Mouse (Mus musculus) kidney, embryonic 15.5 days (tissue): Measurements from ENCODE around the gene Spry1. TPM values are rescaled to one million over a fixed set of nuclear protein-coding genes. Genes with fewer than 3 reads are reported as not detected.
A peak's percentile ranks its signal among the peaks of the same experiment; 100 is the strongest.

Source experiments
- ATAC-seq: fragments of 200-750 bp; cut with Nextera tagmentation; replicated peaks from 2 replicates; pipeline ENCODE4 v1.8.0; 2017; ENCODE audit warnings: moderate TSS enrichment; ENCODE audit not compliant: low FRiP score
- H3K27ac ChIP-seq: fragments of 300-500 bp; sonication (generic); 2 replicates; pipeline ENCODE4 v1.5.1; 2015; ENCODE audit warnings: mild to moderate bottlenecking, inconsistent platforms
- H3K27me3 ChIP-seq: fragments of 300-500 bp; sonication (generic); 2 replicates; pipeline ENCODE4 v1.6.1; 2015; ENCODE audit warnings: inconsistent platforms
- H3K36me3 ChIP-seq: fragments of 300-500 bp; sonication (generic); 2 replicates; pipeline ENCODE4 v1.6.1; 2015; ENCODE audit warnings: inconsistent platforms
- H3K4me1 ChIP-seq: fragments of 300-500 bp; sonication (generic); 2 replicates; pipeline ENCODE4 v1.6.1; 2015; ENCODE audit warnings: inconsistent platforms
- H3K4me2 ChIP-seq: fragments of 300-500 bp; sonication (generic); 2 replicates; pipeline ENCODE4 v1.6.1; 2015; ENCODE audit warnings: moderate library complexity, mild to moderate bottlenecking, inconsistent platforms
- H3K4me3 ChIP-seq: fragments of 300-500 bp; sonication (generic); replicated peaks from 2 replicates; pipeline ENCODE4 v1.5.1; 2015; ENCODE audit warnings: mild to moderate bottlenecking, inconsistent platforms
- H3K9ac ChIP-seq: fragments of 300-500 bp; sonication (generic); 2 replicates; pipeline ENCODE4 v1.6.1; 2015; ENCODE audit warnings: mild to moderate bottlenecking, inconsistent platforms
- H3K9me3 ChIP-seq: fragments of 300-500 bp; sonication (generic); replicated peaks from 2 replicates; pipeline ENCODE4 v1.6.1; 2016; ENCODE audit warnings: inconsistent platforms
- WGBS: fragments of 180-500 bp; shearing (Covaris S2); methylation state at CpG from one replicate; pipeline ENCODE4 v1.1.7; 2015; ENCODE audit warnings: mixed read lengths; 5-methylcytosine and 5-hydroxymethylcytosine counted together
- polyA plus RNA-seq: library from polyadenylated mRNA; unstranded; fragments of >200 nt; fragmentation: Nextera tagmentation; extraction: Ambion mirVana; gene quantifications from 2 replicates; pipeline ENCODE4 v1.2.1, GENCODE M21; 2015

Gene Spry1
- polyA plus RNA-seq, 1 experiment from 2014 or later, result 38.7 TPM

- Histone ChIP-seq H3K9ac (no peak overlapping the region), H3K4me2 (no peak overlapping the region), H3K4me1 (peaks cover 42% of the 10 kb centered on the region), H3K27me3 (no peaks in the 10 kb centered on the region; the same call in 1 of the 2 replicates), H3K36me3 (no peaks in the 10 kb centered on the region), H3K27ac (peak overlapping the region; percentile 39; the same call in 1 of the 2 replicates), H3K9me3 (no peaks in the 10 kb centered on the region), H3K4me3 (no peak overlapping the region)
- 14% methylated on average over 5 of the region's 5 CpGs for WGBS
- ATAC-seq, result no peak
These were observed 18.4 kb downstream of the Spry1 start for GRCm38 (mm10) chr3:37658155-37658554.

- ATAC-seq, result no peak
- H3K27ac ChIP-seq, result no peak overlapping the region
- H3K4me2 ChIP-seq, result no peak overlapping the region
- no peak overlapping the region for H3K9ac ChIP-seq
- no peak overlapping the region for H3K4me3 ChIP-seq
- no peaks in the 10 kb centered on the region; the same call in 1 of the 2 replicates for H3K27me3 ChIP-seq
- H3K4me1 ChIP-seq, result peaks cover 28% of the 10 kb centered on the region
- H3K9me3 ChIP-seq, result no peaks in the 10 kb centered on the region
- WGBS, result 69% methylated on average over 6 of the region's 6 CpGs
- H3K36me3 ChIP-seq, result no peaks in the 10 kb centered on the region
These were observed 19.9 kb downstream of the Spry1 start for GRCm38 (mm10) chr3:37659621-37660020.

- H3K9ac ChIP-seq, result no peak overlapping the region
- H3K36me3 ChIP-seq, result peaks cover 11% of the 10 kb centered on the region
- 0 out of 2 replicates have a peak overlapping the region, but pooled peaks have one; percentile 19 for H3K4me2 ChIP-seq
- peak overlapping the region; percentile 82 for H3K27ac ChIP-seq
- H3K9me3 ChIP-seq, result peaks cover 15% of the 10 kb centered on the region
- H3K27me3 ChIP-seq, result no peaks in the 10 kb centered on the region
- peaks cover 26% of the 10 kb centered on the region for H3K4me1 ChIP-seq
- WGBS, result 6% methylated on average over 9 of the region's 9 CpGs
- H3K4me3 ChIP-seq, result no peak overlapping the region
- peak; percentile 96 for ATAC-seq
These were observed 26.8 kb downstream of the Spry1 start for GRCm38 (mm10) chr3:37666291-37667118.

- no peak overlapping the region for H3K9ac ChIP-seq
- peaks cover 29% of the 10 kb centered on the region for H3K4me1 ChIP-seq
- ATAC-seq, result no peak; the same call in 1 of the 2 replicates
- H3K4me3 ChIP-seq, result no peak overlapping the region
- 0 out of 2 replicates have a peak overlapping the region, but pooled peaks have one; percentile 3 for H3K4me2 ChIP-seq
- no peaks in the 10 kb centered on the region for H3K27me3 ChIP-seq
- peaks cover 15% of the 10 kb centered on the region for H3K9me3 ChIP-seq
- peak overlapping the region; percentile 82 for H3K27ac ChIP-seq
- WGBS, result 2% methylated on average over 2 of the region's 2 CpGs
- H3K36me3 ChIP-seq, result peaks cover 11% of the 10 kb centered on the region
These were observed 27.3 kb downstream of the Spry1 start for GRCm38 (mm10) chr3:37667119-37667467.

- peaks cover 15% of the 10 kb centered on the region for H3K9me3 ChIP-seq
- no peak overlapping the region for H3K9ac ChIP-seq
- peak overlapping the region; percentile 82 for H3K27ac ChIP-seq
- H3K27me3 ChIP-seq, result no peaks in the 10 kb centered on the region
- peaks cover 11% of the 10 kb centered on the region for H3K36me3 ChIP-seq
- H3K4me1 ChIP-seq, result peaks cover 35% of the 10 kb centered on the region
- no peak overlapping the region for H3K4me2 ChIP-seq
- WGBS, result 18% methylated on average over 7 of the region's 7 CpGs
- no peak overlapping the region for H3K4me3 ChIP-seq
- ATAC-seq, result no peak
These were observed 28.0 kb downstream of the Spry1 start for GRCm38 (mm10) chr3:37667736-37668135.

- WGBS, result 90% methylated on average over 12 of the region's 12 CpGs
- H3K36me3 ChIP-seq, result peaks cover 11% of the 10 kb centered on the region
- peaks cover 15% of the 10 kb centered on the region for H3K9me3 ChIP-seq
- no peak for ATAC-seq
- H3K27ac ChIP-seq, result no peak overlapping the region
- H3K4me1 ChIP-seq, result peaks cover 44% of the 10 kb centered on the region
- H3K9ac ChIP-seq, result no peak overlapping the region
- no peaks in the 10 kb centered on the region for H3K27me3 ChIP-seq
- no peak overlapping the region for H3K4me2 ChIP-seq
- no peak overlapping the region for H3K4me3 ChIP-seq
These were observed 28.9 kb downstream of the Spry1 start for GRCm38 (mm10) chr3:37668652-37669051.

- Histone ChIP-seq H3K27ac (no peak overlapping the region), H3K4me1 (peaks cover 49% of the 10 kb centered on the region), H3K36me3 (peaks cover 11% of the 10 kb centered on the region), H3K4me2 (no peak overlapping the region), H3K27me3 (no peaks in the 10 kb centered on the region), H3K4me3 (no peak overlapping the region), H3K9ac (no peak overlapping the region), H3K9me3 (peaks cover 15% of the 10 kb centered on the region)
- 97% methylated on average over 20 of the region's 20 CpGs for WGBS
- no peak for ATAC-seq
These were observed 29.4 kb downstream of the Spry1 start for GRCm38 (mm10) chr3:37669100-37669499.

GRCm38 (mm10) chr3:37672266-37673040 is 32.7 kb downstream of the Spry1 start:
- H3K4me2 ChIP-seq, result 0 out of 2 replicates have a peak overlapping the region, but pooled peaks have one; percentile 15
- H3K36me3 ChIP-seq, result peaks cover 11% of the 10 kb centered on the region
- H3K9ac ChIP-seq, result no peak overlapping the region
- 22% methylated on average over 15 of the region's 15 CpGs for WGBS
- no peaks in the 10 kb centered on the region for H3K27me3 ChIP-seq
- peaks cover 15% of the 10 kb centered on the region for H3K9me3 ChIP-seq
- H3K27ac ChIP-seq, result peak overlapping the region; percentile 59
- peak; percentile 65 for ATAC-seq
- H3K4me1 ChIP-seq, result peaks cover 34% of the 10 kb centered on the region
- H3K4me3 ChIP-seq, result no peak overlapping the region

GRCm38 (mm10) chr3:37673513-37674261 is 33.9 kb downstream of the Spry1 start:
- H3K4me3 ChIP-seq, result no peak overlapping the region
- H3K4me2 ChIP-seq, result no peak overlapping the region
- WGBS, result 58% methylated on average over 13 of the region's 13 CpGs
- no peaks in the 10 kb centered on the region for H3K27me3 ChIP-seq
- H3K9me3 ChIP-seq, result peaks cover 11% of the 10 kb centered on the region
- H3K27ac ChIP-seq, result no peak overlapping the region
- H3K9ac ChIP-seq, result no peak overlapping the region
- peaks cover 30% of the 10 kb centered on the region for H3K4me1 ChIP-seq
- peaks cover 10% of the 10 kb centered on the region for H3K36me3 ChIP-seq
- ATAC-seq, result 0 out of 2 replicates have a peak, but pooled peaks have one; percentile 25

GRCm38 (mm10) chr3:37675056-37675525 is 35.3 kb downstream of the Spry1 start:
- Histone ChIP-seq H3K27ac (no peak overlapping the region), H3K4me2 (no peak overlapping the region), H3K9me3 (no peaks in the 10 kb centered on the region), H3K36me3 (no peaks in the 10 kb centered on the region), H3K27me3 (no peaks in the 10 kb centered on the region), H3K4me1 (peaks cover 30% of the 10 kb centered on the region), H3K9ac (no peak overlapping the region), H3K4me3 (no peak overlapping the region)
- ATAC-seq, result no peak
- WGBS, result 81% methylated on average over 11 of the region's 11 CpGs

- no peak overlapping the region for H3K4me3 ChIP-seq
- H3K9ac ChIP-seq, result no peak overlapping the region
- H3K4me2 ChIP-seq, result no peak overlapping the region
- H3K4me1 ChIP-seq, result peaks cover 30% of the 10 kb centered on the region
- no peak overlapping the region for H3K27ac ChIP-seq
- no peaks in the 10 kb centered on the region for H3K9me3 ChIP-seq
- no peak for ATAC-seq
- 82% methylated on average over 8 of the region's 8 CpGs for WGBS
- no peaks in the 10 kb centered on the region for H3K27me3 ChIP-seq
- no peaks in the 10 kb centered on the region for H3K36me3 ChIP-seq
These were observed 36.5 kb downstream of the Spry1 start for GRCm38 (mm10) chr3:37676291-37676690.
